Mouse (Mus musculus): ENCODE results near the gene Hyal1. TPM values are rescaled to one million over a fixed set of nuclear protein-coding genes. Genes with fewer than 3 reads are reported as not detected.

The Hyal1 gene
- polyA plus RNA-seq (2012; rRNA removed) = 16.8 and 24.9 TPM in 2 replicates

DNA sequence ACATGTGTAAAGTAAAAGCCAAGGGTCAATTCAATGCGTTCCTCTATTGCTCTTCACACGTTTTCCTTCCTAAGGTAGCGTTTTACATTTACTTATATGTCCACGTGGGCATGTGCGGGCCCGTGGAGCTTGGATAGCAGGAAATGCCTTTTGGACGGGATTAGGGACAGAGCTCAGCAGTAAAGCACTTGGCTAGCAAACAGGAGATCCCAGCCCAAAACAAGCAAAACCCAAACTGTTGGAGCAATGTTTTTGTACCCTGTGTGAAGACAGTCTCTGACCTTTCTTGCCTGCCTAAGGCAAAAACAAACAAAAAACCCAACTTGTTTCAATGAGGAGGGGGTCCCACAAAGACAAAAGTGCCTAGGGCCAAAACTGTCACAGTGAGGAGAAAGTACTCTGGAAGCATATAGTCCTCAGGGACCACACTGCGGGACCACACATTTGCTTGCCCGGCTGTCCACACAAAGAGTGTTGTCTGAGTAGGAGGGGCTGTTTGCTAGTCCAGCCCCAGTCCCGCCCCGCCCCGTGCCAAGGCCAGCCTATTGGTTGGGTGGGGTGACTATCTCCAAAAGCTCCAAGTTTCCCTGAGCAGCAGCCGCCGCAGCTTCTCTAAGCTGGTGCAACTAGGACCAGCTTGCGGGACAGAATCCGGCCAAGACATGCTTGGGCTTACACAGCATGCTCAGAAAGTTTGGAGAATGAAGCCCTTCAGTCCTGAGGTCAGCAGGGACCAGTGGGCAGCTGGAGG is at the start of gene Hyal1:
Hyal1 (plus strand) TSS at position 571 of the 751 bp plus-strand sequence.
- DNase-seq (ENCODE audit: low spot score) = peak; percentile 73

DNA sequence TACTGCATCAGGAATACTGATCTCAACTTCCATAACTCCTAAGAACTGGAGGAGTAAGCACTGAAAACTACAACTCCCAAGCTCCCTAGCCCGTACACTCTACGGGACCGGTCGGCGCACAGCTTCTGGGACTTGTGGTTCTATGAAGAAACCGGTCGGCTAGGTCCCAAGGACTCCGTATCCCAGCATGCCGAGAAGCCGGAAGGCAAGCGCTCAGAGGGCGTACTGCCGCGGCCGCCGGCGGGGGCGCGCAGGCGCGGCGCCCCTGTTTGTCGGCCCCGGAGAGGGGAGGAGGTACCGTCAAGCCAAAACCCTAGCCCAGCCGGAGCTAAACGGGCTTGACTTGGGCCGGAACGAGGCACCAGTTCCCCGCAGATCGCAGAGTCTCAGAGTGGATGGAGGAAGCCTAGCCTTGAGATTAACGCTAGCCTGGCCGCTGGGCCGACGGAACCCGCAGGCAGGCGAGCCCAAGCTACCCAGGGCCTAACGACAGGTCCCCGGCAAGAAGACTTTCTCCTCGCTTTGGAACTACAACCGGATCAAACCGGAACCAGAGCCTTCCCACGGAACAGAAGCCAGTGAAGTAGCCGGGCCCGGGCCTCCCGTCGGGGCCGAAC is 42.8 kb upstream of the Hyal1 start, which contains the start of gene Tmem115:
Tmem115 (plus strand) TSS at position 155 of the 617 bp plus-strand sequence.
- DNase-seq (ENCODE audit: low spot score) = peak; percentile 81

DNA sequence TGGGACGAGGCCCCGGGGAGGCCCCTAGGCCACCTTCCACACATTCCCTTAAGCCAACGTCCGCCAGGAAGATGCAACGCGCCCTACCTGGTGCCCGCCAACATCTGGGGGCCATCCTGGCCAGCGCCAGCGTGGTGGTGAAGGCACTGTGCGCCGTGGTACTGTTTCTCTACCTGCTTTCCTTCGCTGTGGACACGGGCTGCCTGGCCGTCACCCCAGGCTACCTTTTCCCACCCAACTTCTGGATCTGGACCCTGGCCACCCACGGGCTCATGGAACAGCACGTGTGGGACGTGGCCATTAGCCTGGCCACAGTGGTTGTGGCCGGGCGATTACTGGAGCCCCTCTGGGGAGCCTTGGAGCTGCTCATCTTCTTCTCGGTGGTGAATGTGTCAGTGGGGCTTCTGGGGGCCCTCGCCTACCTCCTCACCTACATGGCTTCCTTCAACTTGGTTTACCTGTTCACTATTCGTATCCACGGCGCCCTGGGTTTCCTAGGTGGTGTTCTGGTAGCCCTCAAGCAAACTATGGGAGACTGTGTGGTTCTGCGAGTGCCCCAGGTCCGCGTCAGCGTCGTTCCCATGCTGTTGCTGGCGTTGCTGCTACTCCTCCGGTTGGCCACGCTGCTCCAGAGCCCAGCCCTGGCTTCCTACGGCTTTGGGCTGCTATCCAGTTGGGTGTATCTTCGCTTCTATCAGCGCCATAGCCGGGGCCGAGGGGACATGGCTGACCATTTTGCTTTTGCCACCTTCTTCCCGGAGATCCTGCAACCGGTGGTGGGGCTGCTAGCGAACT is 42.1 kb upstream of the Hyal1 start:
- DNase-seq (ENCODE audit: low spot score) = no peak

DNA sequence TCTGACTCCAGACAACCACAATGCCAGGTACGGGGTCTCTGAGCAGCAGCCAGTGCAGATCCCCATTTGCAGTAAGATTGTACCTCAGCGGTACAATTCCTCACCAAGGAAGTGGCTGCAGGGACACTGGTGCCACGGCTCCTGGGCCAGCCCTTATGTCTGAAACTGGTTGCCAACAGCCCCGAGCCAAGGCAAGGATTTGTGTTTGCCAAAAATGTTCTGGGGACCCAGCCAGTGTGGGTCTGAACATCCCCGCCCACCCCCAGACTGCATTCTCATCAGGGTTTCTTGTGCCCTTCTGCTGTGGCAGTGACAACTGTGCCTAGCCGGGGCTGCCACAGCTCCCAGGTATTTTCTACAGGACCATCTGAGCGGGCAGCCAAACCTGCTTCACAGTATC is 38.5 kb upstream of the Hyal1 start:
- DNase-seq (ENCODE audit: low spot score) = no peak

DNA sequence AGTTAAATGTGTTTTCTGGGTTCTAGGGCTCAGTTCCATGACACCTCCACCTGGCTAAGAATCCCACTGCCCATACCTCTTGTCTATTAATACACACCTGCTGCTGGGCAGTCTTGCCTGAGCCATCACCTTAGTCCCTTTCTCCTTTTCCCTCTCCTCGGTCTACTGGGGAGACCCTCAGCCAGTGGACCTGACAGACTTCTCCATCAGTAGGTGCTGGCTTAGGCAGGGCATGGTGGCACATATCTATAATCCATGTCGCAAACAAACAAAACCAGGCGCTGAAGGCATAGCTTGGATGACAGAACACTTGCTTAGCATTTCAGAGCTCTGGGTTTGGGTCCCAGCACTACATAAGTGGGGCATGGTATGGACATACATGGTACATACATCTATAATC is 38.0 kb upstream of the Hyal1 start:
- no peak for DNase-seq (ENCODE audit: low spot score)

DNA sequence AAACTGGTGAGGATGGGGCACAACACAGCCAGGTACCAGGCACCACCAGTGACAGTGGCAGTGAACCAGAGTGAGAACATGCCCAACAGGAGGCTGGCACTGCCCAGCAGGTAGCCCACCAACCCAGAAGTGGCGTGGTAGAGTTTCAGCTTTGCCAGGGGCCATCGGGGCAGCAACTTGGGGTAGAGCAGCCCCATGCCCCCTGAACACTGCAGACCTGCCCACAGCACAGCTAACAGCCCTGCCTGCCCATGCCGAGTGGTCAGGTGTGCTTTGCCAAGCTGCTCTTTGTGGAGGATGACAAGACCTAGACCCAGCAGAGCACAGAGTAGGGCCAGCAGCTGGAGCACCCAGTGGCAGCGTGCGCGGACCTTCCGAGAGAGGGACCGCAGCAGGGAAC is 36.8 kb upstream of the Hyal1 start:
- DNase-seq (ENCODE audit: low spot score) = no peak

DNA sequence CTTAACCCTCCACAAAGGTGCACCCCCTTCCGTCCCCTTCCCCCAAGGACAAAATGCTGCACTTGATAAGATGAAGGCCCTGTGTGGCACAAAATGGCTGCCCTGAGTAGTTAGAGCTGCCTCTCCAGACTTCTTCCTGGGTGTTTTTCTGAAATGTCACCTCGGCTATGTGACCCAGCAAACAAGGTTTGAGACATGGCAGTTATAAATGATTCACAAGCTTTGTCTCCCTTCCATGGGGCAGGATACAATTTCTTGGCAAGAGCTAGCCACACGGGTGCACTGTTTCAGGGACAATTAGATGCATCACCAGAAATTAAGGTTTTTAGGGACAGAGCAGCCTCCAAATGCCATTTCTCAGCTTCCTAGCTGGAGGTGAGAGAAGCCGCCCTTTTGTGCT is 36.3 kb upstream of the Hyal1 start:
- no peak for DNase-seq (ENCODE audit: low spot score)

DNA sequence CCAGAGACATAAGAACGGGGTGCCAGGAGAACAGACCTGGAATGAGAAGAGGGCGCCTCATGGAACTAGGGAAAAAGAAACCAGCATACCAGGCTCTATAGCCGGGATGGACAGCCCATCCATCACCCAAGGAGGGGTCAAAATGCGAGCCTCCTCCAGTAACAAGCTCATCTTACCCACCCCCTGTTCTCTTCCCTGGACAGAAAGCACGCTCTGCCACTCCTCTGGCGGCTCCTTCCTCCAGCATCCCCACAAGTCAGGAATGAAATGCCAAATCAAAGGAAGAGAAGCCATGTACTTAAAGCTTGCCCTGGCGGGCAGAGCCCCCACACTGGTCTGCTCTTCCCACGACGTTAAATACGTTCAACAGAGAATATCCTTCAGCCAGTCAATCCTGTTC is 35.7 kb upstream of the Hyal1 start:
- DNase-seq (ENCODE audit: low spot score) = no peak

DNA sequence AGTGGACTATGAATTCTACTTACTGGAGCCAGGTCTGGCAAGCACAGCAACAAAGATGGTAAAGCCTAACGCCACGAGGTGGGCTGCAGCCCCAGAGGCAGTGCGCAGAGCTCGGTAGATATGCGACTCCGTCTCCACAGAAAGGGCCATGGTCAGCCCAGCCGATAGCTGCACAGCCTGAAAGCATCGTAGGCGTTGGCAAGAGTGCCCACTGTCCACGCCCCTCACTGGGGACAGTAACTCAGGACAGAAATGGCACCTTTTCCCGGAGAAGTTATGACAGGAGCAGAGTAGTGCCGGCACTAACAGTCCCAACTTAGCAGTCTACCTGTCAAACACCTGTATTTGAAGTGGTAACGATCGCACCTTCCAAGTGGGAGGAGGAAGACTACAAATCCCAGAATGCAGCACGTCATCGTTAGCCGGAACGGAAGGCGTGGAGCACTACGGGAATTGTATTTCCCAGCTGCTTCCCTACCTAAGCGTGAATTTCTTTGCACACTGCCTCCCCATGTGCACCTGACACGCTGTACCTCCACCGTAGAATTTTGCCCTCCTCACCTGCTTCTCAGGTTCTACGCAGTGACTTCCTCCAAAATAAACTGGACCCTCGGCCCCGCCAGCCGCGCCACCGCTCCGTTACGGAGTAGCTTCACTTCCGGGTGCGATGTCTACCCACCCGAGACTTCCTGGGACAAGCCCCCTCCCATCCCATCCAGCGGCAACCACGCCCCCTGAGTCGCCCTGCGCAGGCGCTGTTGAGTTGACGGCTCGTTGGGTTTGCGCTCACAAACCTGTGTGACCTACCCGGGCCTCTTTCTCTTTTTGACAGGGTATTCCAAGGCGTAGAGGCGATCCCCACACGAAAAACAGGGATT is 35.0 kb upstream of the Hyal1 start, which contains the start of the genes Cyb561d2 and Nprl2:
Cyb561d2 (minus strand) TSS at position 720 of the 878 bp plus-strand sequence.
Nprl2 (plus strand) TSS at position 753 of the 878 bp plus-strand sequence.
- DNase-seq (ENCODE audit: low spot score) = peak; percentile 88

DNA sequence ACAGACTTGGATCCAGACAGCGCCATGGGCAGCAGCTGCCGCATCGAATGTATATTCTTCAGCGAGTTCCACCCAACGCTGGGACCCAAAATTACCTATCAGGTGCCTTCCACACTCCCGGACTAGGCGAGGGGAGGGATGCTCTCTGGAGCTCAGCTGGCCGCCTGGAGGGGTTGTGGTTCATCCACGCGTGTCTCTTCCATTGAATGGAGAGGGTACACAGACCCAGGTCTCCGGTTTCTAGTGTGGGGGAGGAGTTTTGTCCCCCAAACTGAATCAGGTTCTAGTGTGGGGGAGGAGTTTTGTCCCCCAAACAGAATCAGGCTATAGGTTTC is 34.4 kb upstream of the Hyal1 start:
- DNase-seq (ENCODE audit: low spot score) = no peak

DNA sequence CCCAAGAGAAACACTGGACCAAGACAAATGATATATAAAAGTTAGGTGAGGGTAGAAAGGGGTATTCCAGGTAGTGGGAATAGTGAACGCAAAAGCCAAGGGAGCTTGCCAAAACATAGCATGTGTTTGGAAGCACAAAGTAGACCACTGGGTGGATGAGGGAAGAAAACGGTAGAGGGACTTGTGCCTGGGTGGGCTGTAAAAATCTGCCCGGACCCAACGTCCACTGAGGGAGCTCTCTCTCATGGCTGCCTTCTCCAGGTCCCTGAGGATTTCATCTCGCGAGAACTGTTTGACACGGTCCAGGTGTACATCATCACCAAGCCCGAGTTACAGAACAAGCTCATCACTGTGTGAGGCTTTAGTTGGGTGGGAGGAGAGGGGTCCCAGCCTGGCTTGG is 34.0 kb upstream of the Hyal1 start:
- no peak for DNase-seq (ENCODE audit: low spot score)

DNA sequence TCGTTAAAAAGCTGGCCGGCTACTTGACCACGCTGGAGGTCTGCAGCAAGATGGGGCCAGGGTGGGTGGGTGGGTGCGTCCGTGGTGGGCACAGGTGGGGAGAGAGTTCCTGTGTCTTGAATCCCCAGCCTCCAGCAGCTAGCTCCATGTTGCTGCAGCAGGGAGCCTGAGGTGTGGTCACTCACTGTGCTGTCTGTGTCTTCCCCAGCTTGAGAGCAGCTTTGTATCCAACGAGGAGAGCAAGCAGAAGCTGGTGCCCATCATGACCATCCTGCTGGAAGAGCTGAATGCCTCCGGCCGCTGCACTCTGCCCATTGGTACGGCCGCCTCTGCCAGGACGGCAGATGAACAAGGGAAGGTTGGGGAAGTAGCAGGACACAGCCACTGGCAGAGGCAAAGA is 33.4 kb upstream of the Hyal1 start:
- no peak for DNase-seq (ENCODE audit: low spot score)

DNA sequence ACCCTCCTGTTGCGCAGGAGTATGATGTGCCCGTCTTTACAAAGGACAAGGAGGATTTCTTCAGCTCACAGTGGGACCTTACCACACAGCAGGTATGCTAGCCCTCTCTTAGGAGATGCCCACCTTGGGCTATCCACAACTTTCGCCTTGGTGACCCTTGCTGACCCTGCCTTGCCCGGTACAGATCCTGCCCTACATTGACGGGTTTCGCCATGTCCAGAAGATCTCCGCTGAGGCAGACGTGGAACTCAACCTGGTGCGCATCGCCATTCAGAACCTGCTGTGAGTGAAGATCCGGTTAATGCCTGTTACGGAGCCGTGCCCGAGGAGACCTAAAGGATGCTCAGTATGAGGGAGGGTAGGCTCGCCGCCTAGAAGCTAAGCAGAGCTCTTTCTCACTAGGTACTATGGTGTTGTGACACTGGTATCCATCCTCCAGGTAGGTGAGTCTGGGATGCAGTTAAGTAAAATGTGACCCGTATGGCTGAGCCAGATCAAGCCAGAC is 32.5 kb upstream of the Hyal1 start:
- DNase-seq (ENCODE audit: low spot score) = no peak

DNA sequence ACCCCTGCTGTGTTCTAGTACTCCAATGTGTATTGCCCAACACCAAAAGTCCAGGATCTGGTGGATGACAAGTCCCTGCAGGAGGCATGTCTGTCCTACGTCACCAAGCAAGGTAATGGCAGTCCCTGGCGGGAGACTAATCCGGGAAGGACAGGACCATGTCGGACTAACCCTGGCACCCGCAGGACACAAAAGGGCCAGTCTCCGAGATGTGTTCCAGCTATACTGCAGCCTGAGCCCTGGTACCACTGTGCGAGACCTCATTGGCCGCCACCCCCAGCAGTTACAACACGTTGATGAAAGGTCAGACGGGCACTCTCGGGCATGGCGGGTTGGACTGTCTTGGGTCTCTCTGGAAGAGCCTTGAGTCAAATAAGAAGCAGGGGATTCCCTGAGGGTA is 32.0 kb upstream of the Hyal1 start:
- no peak for DNase-seq (ENCODE audit: low spot score)

DNA sequence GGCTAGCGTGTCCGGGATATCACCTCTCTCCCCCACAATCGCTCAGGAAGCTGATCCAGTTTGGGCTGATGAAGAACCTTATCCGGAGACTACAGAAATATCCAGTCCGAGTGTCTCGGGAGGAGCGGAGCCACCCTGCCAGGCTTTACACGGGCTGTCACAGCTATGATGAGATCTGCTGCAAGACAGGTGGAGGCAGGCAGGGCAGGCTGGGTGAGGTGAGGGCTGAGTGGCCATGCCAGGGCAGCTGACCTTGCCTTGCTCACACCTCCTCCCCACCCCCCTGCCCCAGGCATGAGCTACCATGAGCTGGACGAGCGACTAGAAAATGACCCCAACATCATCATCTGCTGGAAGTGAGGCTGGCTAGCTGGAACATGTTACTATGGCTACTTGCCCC is 31.5 kb upstream of the Hyal1 start:
- no peak for DNase-seq (ENCODE audit: low spot score)

DNA sequence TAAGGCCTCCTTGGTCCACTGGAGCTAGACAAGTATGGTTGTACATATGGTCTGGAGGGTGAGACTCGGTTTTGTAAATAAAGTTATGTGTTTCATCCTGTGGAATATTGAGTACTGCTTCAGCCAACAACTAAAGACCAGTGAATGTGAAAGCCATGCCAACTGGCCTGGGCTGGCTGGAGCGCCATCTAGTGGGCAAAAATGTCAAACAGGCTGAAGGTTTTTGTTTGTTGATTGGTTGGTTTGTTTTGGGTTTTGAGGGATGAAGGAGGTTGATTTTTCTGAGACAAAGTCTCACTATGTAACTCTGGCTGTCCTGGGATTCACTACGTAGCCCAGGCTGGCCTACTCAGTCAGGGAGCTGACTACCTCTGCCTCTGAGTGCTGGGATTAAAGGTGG is 31.1 kb upstream of the Hyal1 start:
- DNase-seq (ENCODE audit: low spot score) = no peak

DNA sequence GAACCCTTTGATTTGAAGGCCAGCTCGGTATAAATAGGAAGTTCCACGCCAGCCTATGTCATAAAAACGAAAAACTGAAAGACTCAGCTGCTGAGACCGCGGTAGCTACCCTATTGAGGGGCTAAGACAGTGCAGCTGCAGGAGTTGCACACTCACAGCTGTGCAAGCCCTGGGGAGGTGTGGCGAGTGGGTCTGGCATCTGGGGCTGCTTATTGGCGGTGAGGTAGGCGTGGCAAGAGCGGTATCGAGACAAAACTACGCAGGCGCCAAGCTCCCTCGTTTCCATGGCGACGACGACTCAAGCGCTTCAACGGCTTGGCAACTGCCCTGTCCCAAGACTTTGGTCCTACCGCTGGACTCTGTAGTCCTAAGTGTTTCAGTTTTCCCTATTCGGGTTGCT is 29.7 kb upstream of the Hyal1 start, which contains the start of gene Zmynd10:
Zmynd10 (plus strand) TSS at position 273 of the 400 bp plus-strand sequence.
- no peak for DNase-seq (ENCODE audit: low spot score)

DNA sequence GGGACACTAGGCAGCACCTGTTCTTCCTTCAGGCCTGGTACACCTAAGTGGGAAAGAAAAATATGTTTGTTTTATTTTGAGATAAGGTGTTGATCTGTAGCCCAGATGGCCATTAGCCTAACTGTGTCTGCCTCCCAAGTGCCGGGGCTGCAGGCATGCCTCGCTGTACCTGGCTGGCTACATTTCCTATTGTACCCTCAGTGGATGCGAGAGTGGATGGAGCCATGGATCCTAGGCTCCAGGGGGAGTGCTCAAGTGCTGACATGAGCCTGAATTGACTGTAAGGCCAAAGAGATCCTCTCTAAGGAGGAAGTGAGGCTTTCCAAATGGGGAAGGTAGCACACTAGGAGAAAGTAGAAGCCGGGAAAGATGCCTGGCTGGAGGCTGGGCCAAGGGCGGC is 28.8 kb upstream of the Hyal1 start:
- no peak for DNase-seq (ENCODE audit: low spot score)

DNA sequence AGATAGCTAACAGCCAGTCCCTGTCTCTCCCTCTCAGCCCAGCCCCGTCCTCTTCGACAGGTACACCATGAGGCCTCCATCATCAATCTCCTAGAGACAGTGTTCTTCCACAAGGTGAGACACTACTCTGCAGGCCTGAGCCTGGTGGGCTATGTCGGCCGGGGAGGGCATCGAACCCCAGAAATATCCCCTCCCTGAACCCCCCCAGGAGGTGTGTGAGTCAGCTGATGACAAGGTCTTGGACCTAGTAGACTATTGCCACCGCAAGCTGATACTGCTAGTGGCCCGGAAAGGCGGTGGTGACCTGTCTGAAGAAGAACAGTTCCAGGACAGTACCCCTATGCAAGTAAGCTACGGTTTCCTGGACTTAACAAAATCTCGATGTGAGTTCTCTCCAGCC is 27.9 kb upstream of the Hyal1 start:
- no peak for DNase-seq (ENCODE audit: low spot score)

DNA sequence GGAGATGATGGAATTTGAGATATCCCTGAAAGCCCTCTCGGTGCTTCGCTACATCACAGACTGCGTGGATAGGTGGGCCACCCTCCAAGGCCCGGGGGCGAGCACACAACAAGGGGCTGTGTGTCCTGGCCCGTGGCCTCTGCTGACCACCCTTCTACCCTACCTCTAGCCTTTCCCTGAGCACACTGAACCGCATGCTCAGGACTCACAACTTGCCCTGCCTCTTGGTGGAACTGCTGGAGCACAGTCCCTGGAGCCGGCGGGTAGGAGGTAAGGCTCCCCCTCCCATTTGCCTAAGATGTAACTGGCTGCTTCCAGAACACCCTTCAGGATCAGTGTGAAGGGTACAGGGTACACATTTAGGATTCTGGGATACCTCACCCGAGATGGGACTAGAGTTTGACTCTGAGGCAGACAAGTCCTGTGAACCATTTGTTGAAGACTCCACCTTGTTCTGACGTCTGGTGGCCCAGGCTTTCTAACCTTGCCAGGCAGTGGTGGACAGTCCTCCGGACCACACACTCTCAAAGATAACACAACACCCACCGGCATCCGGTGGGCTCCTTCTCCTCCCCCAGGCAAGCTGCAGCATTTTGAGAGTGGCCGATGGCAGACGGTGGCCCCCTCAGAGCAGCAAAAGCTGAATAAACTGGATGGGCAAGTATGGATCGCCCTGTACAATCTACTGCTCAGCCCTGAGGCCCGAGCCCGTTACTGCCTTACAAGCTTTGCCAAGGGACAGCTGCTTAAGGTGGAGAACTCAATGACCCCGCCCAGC is 27.2 kb upstream of the Hyal1 start:
- no peak for DNase-seq (ENCODE audit: low spot score)

Measured in urinary bladder, adult 2 months (tissue).